Mouse (Mus musculus) erythroblast, embryonic 14.5 days (primary cell): ENCODE results near the gene Trpv2.

Experiments
- GATA1 ChIP-seq: IDR thresholded peaks from 2 replicates; pipeline ENCODE4 v1.6.1; 2012; ENCODE audit warnings: low read length, inconsistent platforms, mixed read lengths
- TAL1 ChIP-seq: IDR thresholded peaks from 3 replicates; pipeline ENCODE4 v1.6.1; 2012; ENCODE audit warnings: low read length, inconsistent platforms, mixed read lengths

- no peak for TF ChIP-seq GATA1
- no peak for TF ChIP-seq TAL1
Observed at GRCm38 (mm10) chr11:62563590-62563989, 10.7 kb upstream of the Trpv2 start.
